Mouse (Mus musculus) brain, embryonic 14.5 days (tissue): Measurements from ENCODE around the gene Pnpla8.

Experiments used
- CTCF ChIP-seq: fragments of 200-500 bp; IDR thresholded peaks from 2 replicates; pipeline ENCODE4 v1.5.1; 2012; ENCODE audit warnings: inconsistent platforms, mild to moderate bottlenecking, moderate library complexity, borderline replicate concordance; ENCODE audit not compliant: insufficient read depth, insufficient read length; ENCODE audit errors: extremely low read depth
- POLR2A ChIP-seq: fragments of 200-500 bp; IDR thresholded peaks from 2 replicates; pipeline ENCODE4 v1.6.1; 2012; ENCODE audit warnings: mild to moderate bottlenecking, inconsistent platforms, borderline replicate concordance; ENCODE audit not compliant: poor library complexity, insufficient read depth, insufficient read length, severe bottlenecking; ENCODE audit errors: extremely low read depth

DNA sequence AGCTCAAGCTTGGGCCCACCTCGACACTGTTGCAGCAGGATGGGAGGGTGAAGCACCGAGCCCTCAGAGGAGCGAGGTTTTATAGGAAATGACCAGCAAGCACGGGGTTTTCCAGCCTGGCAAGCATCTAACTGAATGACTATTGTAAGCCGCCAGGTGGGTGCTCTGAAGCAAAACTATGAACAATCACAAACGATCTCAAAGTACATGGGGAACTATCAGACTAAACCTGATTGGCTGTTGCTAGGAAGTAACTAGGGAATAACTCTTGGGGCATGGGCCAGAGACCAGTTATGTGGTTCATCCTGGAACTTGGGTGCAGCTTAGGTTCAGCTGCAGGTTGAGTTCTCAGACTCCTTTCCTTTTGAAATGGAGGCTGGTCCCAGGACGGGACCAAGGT is 19.9 kb downstream of the Pnpla8 start:
- TF ChIP-seq CTCF (no peak), POLR2A (no peak)
